Mouse (Mus musculus) gastrocnemius, adult 18-20 months (tissue): Measurements from ENCODE around the gene Atp5s. TPM values are rescaled to one million over a fixed set of nuclear protein-coding genes. Genes with fewer than 3 reads are reported as not detected.

Source experiments
- DNase-seq: peaks from one replicate; pipeline ENCODE4 v3.0.0; 2021; ENCODE audit warnings: low spot score
- total RNA-seq, 2 experiments: library from RNA; stranded (reverse); gene quantifications; 2 replicates each; pipeline ENCODE4 v1.2.3; 2021

Gene Atp5s
- total RNA-seq, 2 experiments from 2014 or later, result 20.1 to 23.3 TPM

DNA sequence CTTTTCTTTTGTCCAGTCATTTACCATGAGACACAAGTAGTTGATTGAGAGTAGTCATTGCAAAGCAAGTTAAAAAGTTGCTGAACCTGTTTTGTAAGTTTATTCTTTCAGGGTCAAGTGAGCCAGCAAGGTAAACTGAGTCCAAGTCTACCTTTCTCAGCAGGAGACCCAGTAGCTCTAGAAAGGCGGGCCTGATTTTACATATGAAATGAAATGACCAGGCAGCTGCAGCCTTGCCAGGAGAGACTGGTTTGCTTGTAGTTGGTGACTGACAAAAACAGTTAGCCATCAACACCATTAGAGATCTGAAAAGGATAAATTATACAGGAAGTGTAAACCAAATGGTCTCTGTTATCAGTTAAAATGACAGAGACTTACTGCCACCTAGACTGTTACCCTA, 5.6 kb downstream of the Atp5s start:
- no peak for DNase-seq

DNA sequence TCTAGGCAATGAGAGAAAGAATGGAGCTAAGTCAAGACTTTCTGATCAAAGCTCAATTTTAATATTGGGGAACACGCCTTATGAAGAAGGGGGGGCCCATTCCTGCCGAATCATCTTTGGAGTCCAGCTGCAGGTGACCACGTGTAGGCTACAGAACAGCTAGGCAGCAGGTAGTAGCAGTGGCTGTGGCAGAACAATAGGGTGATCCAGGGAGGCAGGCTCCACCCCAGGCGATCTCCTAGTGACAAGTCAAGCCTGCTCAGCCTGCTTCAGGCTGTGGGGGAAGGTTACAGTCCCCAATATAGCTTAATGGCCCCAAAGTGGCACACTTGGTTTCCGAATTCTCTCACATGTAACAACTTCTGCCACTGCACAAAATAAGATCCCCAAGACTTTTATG, 7.5 kb downstream of the Atp5s start:
- DNase-seq, result no peak

DNA sequence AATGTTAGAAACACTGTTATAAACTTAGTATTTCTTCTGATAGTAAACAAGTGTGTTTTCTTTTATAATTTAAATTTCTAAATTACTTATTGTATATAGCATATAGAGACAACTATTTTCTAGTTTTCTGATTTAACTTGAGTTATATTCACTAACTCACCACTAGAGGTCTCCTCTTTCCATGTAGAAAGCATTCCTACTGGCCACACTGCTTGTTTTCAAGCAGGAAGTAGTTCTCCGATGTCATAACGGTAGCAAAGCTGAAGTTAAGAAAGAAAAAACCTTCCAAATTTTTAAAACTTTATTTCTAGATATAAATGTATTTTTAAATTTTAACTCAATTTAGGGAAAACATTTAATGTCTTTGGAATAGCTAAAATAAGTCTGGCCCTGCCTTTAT, 8.8 kb downstream of the Atp5s start:
- peak; percentile 34 for DNase-seq

DNA sequence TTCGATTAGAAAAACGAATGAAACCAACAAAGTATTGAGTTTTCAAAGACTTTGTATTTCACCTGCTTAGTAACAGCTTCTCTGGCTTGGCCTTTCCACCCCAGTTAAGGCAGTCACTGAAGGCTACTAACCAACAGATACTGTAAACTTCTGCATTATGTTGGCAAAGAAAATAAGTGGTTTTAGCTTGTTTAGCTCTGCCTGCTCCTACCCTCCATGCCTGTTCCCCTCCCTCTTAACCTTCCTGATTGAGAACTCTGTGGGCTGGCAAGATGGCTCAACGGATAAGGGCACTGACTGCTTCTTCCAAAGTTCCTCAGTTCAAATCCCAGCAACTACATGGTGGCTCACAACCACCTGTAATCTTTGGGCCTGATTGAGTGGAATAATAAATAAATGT, 9.2 kb downstream of the Atp5s start:
- DNase-seq, result no peak

DNA sequence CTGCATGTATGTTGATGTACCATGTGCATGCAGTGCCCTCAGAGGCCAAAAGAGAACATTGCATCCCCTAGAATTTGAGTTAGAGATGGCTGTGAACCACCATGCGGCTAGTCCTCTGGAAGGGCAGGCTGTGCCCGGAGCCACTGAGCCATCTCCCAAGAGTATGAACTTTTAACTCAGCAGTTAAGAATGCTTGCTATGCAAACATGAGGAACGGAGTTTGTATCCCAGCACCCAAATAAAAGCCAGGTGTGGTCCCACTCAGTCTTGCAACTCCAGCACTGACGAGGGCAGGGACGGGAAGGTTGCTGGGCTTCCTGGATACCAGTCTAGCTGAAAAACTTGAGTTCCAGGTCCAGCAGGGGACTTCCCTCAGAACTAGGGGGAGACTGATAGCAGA, 17.2 kb downstream of the Atp5s start:
- DNase-seq, result no peak

DNA sequence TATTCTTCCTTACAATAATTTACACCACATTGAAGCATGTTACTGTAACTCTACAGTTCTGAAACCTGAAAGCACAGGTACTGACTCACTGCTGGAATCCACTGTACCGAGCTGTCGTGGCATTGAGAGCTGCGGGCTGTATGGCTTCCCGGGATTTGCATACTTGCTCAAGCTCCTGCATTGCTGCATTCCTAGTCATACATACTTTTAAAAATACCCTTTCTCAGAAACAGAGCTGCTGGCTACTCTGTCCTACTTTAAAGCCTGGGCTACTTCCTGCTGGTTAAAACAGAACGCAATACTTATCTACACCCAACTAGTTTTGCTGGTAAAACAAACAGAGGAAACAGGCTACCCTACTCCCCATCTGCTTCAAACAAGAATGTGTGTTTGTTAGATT, 19.4 kb downstream of the Atp5s start:
- DNase-seq, result no peak

DNA sequence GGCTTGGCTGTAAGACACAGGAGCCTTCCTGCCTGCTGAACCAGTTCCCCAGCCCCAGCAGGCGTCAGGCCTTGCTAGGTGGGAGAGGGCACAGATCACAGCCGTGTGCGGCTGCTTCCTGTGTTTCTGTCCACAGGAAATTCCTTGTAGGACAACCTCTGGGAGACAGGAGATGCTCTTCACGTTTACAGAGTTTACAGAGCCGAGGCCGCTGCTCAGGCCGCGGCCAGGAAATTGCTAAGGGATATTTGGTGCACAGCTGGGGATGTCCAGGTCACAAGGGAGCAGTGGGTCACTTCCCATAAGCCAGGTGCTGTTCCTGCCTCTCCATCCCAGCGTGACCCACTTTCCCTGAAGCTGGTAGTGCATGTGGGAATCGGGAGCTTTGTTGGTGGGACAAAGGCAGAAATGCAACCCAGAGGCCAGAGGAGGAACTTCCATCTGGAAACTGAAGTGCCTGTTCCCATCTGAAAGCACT, 27.2 kb downstream of the Atp5s start:
- peak; percentile 10 for DNase-seq

DNA sequence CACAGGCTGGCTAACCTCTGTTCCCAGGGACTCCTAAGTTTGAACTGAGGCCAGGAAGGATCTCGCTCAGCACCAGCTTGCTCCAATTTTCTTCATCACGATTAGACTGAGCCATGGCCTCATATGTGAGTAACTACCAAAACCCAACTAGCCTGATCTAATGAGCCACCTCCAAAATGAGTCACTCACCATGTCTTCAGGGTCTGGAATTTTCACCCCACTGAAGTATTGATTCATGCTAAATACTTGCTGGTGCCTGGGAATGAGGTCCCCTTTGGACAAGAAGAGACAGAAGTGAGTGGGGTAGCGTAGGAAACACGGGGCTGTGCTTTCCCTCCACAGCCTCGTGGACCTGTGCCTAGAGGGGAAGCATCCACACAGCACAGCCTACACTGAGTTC, 29.2 kb downstream of the Atp5s start:
- no peak for DNase-seq

DNA sequence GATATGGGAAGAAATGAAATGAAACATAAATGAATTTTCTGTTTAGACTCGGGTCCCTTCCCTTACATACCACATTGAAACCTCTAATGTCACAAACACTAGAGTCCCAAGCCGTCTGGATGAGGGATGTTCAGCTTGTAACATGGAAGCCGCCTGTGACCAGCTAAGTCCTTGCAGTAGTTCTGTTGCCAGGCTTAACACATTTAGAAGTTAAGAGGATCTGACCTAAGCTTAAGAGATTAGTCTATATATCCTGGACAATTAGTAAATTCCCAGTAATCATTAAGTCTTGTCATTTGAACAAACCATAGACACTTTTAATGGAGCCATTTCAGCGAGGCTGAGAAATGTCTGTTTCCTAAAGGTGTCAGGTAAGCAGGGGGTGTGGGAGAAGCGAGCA, 31.3 kb downstream of the Atp5s start:
- DNase-seq, result no peak

DNA sequence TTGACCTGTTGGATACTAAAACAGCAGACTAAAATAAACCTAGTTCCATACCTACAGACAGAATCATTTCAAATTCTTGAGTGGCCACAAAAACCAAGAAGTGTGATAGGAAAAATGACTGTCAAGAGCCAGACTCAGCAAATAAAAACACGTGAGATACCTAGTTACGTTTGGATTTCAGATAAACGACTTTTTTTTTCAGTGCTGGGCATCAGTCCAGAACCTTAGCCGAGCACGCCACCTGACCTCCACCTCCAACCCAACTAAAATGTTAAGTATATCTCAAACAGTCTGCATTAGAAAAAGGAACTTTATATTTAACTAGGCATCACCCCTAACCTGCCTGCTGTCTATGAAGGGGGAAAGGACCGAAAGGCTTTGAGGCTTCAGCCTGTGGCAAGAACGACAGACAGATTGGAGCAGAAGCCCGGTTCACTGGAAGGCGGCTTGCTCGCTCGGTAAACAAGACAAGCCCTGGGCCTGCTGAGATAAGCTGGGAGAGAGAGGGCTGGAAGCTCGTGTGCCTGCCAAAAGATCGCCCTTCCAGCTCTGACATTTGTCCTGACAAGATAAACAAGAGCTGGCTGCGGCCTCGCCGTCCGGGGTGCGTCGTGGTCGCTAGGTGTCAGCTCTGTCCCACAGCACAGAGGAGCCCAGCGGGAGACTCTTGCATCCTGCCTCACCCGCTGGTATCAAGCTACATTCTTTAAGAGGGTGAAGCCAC, 32.8 kb downstream of the Atp5s start:
- peak; percentile 86 for DNase-seq

DNA sequence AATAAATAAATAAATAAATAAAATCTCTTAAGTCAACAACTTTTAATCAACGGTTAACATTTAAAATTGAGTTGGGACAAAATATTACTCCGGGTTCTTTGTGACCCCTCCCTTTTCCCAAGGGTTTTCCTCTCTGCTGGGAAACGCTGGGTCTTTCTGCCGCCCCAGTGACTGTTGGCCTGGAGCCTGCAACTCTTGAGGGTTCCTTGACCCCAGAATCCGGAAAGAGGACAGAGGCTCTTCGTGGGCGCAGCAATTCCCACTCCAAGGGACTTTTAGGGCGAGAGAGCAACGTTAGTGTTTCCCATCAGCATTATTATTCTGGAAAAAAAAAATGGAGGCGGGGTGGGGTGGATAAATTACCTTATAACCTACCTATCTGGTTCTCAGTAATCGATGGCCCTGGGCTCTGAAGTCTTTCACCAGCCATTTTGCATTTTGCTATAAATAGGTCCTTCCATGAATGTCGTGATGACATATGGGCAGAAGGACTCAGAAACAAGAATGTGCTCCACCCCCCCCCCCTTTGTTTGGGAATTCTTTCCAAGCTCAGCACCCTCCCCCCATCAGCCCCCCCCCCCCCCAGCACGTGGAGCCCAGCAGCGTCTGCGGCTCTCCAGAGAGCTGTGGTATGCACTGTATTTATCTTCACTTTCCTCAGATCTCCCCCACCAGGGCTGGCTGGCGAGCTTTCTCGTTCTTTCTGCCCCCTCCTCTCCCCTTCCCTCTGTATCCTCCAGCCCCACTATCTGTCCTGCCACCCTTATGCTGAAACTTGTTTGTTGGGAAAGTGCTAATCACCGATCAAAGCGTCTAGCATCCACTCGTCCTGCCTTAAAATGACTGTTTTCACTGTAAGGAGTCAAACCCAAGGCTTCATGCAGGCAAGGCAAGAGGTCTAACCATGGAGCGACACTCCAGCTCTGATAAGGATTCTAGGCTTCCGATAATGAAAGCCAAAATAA, 33.8 kb downstream of the Atp5s start:
- DNase-seq, result no peak

DNA sequence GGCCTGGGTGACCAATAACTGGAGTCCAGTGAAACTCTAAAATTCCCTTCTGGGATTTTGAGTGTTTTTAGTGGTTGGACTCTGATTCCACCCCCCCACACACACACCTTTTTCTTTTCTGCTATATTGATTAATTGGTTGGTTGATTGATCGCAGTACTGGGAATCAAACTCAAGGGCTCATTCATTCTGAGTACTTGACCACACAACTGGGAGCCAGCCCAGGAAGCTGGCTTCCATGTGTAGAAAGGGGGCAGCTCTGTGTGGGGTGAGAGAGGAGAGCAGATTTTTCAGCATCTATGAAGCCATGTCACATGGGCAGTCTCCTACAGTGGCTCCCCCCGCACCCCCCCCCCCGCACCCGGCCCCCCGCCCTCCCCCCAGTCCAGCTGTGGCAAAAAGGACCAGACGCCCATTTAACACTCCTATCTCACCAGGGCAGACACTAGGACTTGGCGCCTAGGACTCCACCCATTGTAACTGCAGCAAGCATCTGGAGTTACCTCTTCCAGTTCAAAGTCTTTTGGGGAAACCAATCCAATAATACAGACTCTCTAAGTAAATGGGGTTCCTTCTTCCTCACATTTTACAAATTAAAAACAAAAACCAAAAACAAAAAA, 34.6 kb downstream of the Atp5s start:
- no peak for DNase-seq

DNA sequence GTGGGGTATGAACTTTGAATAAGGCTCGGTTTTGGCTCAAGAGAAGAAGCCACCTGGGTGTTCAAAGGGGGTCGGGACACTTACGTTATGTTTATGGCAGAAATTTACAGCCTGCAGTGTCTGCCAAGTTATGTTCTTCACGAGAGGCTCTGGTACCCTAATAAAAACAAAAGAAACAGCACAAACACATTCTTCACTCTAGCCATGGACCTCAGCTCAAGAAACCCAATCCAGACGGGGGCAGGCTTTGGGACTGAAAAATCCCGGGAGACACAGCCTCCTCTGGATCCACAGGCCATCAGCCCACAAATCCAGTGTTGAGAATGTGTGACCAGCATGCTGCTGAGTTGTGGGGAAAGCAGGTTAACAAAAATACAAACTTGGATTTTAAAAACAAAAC, 35.3 kb downstream of the Atp5s start:
- no peak for DNase-seq

DNA sequence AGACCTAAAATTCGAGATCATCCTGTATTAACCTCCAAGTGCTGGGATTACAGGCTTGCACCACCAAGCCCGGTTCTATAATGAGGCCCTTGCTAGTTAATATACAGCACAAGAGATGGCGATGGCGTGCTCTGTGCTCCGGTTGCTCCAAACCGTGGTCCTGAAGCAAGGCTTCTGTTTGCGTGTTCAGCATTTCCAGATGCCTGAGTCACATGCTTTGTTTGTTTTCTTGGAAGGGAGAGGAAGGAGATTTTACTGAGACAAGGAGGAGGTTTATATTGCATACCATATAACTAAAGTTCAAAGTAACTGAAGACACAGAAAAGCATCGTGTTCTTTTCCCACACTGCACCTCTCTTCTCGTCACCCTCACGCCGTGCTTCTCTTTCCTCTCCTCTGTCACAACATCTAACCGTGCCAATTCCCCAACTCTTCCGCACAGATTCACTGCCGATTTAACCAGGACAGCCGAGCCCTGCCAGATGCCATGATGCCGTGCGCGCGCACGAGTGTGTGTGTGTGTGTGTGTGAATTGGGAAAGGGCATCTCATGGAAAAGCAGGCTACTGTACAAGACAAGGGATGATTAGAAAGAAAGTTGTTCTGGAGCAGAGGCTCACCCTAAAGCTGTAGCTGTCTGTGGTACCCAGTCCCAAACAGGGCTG, 36.1 kb downstream of the Atp5s start:
- DNase-seq, result no peak

DNA sequence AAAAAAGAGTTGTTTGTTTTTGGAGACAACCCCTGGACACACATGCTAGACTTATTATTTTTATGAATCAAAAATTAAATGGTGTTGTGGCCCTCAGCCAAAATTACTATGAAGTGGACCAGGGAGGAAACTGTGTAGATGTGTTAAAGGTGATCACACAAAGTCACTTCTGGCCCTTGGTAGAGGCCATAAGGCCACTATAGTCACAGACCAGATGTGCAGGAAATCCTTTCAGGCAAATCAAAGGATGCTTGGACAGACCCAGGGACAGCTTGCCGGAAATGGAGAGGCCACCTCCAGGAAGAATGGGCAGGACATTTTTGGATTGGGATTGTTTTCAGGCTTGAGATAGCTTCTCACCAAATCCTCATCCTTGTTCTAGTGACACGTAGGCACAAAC, 36.9 kb downstream of the Atp5s start:
- DNase-seq, result no peak

DNA sequence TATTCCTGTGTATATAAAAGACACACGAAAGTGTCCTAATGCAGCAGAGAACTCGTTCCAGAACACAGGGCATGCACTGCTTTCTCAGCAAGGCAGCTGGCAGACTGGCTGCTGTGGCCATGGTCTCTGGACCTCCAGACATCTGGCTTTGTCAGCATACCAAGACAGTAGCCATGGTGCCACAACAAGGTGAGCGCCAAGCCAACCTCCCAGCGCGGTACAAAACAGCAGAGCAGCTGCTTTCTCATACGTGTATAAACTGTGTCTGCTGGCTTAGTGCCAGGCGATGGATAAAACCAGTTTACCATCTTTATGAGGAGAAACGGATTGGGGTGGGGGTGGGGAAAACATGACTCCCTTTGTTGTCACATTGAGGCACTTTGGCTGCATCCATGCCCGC, 40.8 kb downstream of the Atp5s start:
- DNase-seq, result no peak

DNA sequence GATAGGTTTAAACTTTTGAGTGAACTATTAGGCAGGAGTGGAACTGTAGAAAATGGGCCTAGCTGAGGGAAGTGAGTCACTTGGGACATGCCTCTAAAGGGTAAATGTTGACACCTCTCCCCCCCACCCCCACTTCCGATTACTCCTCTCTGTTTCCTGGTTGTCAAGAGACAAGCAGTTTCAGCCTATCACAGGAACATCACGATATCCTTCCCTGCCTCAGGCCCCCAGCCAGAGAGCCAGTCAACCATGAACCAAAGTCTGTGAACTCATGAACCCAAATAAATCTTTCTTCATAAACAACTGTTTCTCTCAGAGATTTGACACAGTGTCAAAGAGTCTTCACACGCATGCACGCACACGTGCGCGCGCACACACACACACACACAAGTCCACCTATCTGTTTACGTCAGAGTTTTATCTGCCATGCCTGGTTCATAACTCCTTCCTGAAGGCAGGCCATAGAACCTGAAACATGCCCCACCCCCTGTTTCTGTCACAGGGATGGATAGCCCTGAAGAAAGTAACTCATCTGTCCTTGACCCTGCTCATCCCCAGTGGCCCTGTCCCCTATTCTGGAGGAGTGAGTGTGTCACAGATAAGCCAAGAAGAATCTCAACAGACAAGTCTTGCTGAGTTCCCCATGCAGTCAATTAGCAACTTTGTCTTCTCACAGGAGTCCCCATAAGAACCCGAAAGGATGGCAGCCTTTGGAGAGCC, 41.6 kb downstream of the Atp5s start:
- no peak for DNase-seq

DNA sequence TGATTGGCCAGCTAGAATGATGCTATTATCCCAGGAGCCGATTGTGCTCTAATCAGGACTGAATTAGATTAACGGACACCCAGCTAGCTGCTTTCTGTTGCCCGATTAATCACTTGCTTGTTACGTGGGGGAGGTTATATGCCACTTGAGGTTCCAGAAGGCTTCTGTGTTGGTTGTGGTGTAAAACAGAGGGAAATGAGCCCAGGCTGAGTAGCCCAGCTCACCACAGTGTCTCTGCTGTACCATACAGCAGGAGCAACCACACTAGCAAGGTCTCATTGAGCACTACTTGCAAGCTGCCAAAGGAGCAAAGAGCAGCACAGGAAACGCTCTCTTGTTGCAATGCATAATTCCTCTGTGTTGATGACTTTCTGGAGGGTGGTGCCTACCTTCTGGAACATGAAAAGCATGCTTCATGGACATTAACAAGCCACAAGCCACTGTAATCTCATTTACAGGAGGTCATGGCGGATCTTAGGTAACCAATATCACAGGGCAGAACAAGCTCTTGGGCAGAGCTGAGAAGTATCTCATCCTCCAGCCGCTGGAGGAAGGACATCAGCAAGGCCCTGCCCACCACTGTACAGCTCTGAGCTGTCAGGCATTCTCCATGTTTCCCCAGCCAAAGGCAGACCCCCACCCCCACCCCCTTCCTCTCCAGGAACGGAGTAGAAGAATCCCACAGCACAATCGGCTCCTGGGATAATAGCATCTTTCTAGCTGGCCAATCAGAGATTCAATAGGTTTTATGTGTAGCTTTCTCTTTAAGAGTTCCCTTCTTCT, 42.9 kb downstream of the Atp5s start:
- no peak for DNase-seq

DNA sequence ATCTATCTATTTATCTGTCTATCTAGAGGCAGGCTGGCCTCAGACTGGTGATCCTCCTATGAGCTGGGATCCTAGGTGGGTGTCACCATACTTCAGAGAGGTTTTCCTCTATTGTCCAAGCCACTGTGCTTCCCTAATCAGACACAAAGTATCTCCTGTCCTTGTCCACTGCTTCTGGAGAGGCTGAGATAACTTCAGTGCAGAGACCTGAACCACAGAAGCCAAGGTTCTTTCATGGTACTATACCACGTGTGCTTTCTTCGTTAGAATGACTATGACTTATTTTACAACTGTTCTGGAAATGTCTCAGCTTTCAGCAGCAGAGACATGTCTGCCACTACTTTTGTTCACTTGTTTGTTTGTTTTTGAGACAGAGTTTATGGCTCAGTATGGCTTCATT, 44.1 kb downstream of the Atp5s start:
- DNase-seq, result no peak
